Mouse (Mus musculus) heart, postnatal 0 days (tissue): Measurements from ENCODE around the gene Osbpl6. TPM values are rescaled to one million over a fixed set of nuclear protein-coding genes. Genes with fewer than 3 reads are reported as not detected.

Experiments used
- ATAC-seq: fragments of 200-750 bp; cut with Nextera tagmentation; 2 replicates; pipeline ENCODE4 v1.8.0; 2017; ENCODE audit warnings: low read depth, moderate number of reproducible peaks, moderate library complexity; ENCODE audit not compliant: insufficient read depth
- DNase-seq: peaks from one replicate; pipeline ENCODE4 v3.0.0-alpha.2; 2016; ENCODE audit warnings: low spot score
- H3K27ac ChIP-seq: fragments of 300-500 bp; sonication (generic); 2 replicates; pipeline ENCODE4 v1.5.1; 2014; ENCODE audit warnings: low read depth, mild to moderate bottlenecking
- H3K27me3 ChIP-seq: fragments of 300-500 bp; sonication (generic); 2 replicates; pipeline ENCODE4 v1.6.1; 2014; ENCODE audit warnings: low read length, mixed read lengths; ENCODE audit not compliant: control insufficient read depth, insufficient read depth
- H3K36me3 ChIP-seq: fragments of 300-500 bp; sonication (generic); replicated peaks from 2 replicates; pipeline ENCODE4 v1.6.1; 2014; ENCODE audit warnings: low read length, mixed read lengths; ENCODE audit not compliant: control insufficient read depth, insufficient read depth
- H3K4me1 ChIP-seq: fragments of 300-500 bp; sonication (generic); 2 replicates; pipeline ENCODE4 v1.6.1; 2014; ENCODE audit warnings: antibody characterized with exemption; ENCODE audit not compliant: control insufficient read depth, insufficient read depth
- H3K4me2 ChIP-seq: fragments of 300-500 bp; sonication (generic); 2 replicates; pipeline ENCODE4 v1.6.1; 2014; ENCODE audit warnings: low read depth, mild to moderate bottlenecking, low read length, moderate library complexity
- H3K4me3 ChIP-seq: fragments of 300-500 bp; sonication (generic); 2 replicates; pipeline ENCODE4 v1.5.1; 2014; ENCODE audit warnings: low read depth, low read length
- H3K9ac ChIP-seq: fragments of 300-500 bp; sonication (generic); replicated peaks from 2 replicates; pipeline ENCODE4 v1.6.1; 2014; ENCODE audit warnings: low read depth, low read length, mixed read lengths
- H3K9me3 ChIP-seq: fragments of 300-500 bp; sonication (generic); replicated peaks from 2 replicates; pipeline ENCODE4 v1.6.1; 2016; ENCODE audit warnings: low read length; ENCODE audit not compliant: control insufficient read depth
- CTCF ChIP-seq: IDR thresholded peaks from 2 replicates; pipeline ENCODE4 v1.5.1; 2016; ENCODE audit warnings: antibody characterized with exemption, control low read depth, low read depth
- EP300 ChIP-seq: IDR thresholded peaks from 2 replicates; pipeline ENCODE4 v1.6.1; 2016; ENCODE audit warnings: antibody characterized with exemption, low read depth
- WGBS: fragments of 180-500 bp; shearing (Covaris S2); extraction: QIAGEN DNeasy Blood & Tissue Kit; methylation state at CpG from one replicate; pipeline ENCODE4 v1.1.7; 2014; 5-methylcytosine and 5-hydroxymethylcytosine counted together
- polyA plus RNA-seq: library from polyadenylated mRNA; unstranded; fragments of >200 nt; fragmentation: Nextera tagmentation; extraction: Ambion mirVana; gene quantifications from 2 replicates; pipeline ENCODE4 v1.2.1, GENCODE M21; 2015
- total RNA-seq: library from RNA; depleted of rRNA; stranded (reverse); fragments of >200 nt; gene quantifications from 2 replicates; pipeline ENCODE4 v1.2.3, GENCODE M21; 2014; ENCODE audit warnings: low replicate concordance

Gene Osbpl6
- total and polyA plus RNA-seq, 2 experiments from 2014 or later: 3.3 to 5.0 TPM

DNA sequence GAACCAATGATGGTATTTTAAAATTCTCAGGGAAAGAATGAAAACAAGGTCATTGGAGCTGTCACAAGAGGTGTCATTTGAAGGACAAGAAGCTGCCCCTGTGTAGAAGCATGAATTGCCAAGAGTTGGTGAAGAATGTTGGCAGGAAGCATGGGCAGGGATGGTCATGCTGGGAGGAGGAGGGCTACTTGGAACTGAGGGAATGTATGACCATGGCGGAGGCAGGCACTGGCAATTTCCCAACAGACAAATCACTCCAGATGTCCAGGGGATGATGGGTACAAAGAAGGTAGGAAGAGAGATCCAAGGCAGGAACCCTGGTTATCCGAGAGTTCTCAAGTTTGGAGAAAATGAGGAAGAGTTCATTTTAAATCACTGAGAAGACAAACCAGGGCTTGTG lies 3.7 kb downstream of the Osbpl6 start:
- H3K4me3 ChIP-seq: no peak overlapping the region
- no peak for DNase-seq

DNA sequence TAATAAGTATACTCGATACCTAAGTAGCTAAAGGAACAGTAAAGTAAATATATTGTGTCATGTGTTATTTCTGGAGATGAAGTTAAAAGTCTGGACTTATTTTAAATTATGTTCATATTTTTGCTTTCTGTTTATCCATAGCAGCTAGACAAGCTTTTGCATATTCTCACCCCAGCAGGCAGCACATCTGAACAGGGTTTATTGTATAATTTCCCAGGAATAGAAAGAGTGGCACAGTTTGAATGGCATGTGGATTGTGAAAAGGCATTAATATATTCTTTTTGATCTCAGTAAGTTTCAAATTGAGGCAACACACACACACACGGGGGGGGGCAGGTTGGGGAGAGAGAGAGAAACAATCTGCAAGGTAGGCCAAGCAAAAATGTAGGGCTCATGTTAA lies 6.6 kb downstream of the Osbpl6 start:
- Histone ChIP-seq H3K9ac (no peak overlapping the region), H3K36me3 (no peaks in the 10 kb centered on the region), H3K27me3 (no peaks in the 10 kb centered on the region), H3K4me2 (no peak overlapping the region), H3K4me3 (no peak overlapping the region), H3K4me1 (no peaks in the 10 kb centered on the region), H3K9me3 (no peaks in the 10 kb centered on the region), H3K27ac (no peak overlapping the region)
- WGBS: 68% methylated on average over 2 of the region's 2 CpGs
- DNase-seq (no peak), ATAC-seq (no peak)
- TF ChIP-seq CTCF (no peak), EP300 (no peak)

More for the DNA sequence above, 3.7 kb downstream of the Osbpl6 start:
- no peaks in the 10 kb centered on the region for H3K9me3 ChIP-seq
- no peaks in the 10 kb centered on the region for H3K4me1 ChIP-seq
- WGBS: 72% methylated on average over 2 of the region's 2 CpGs
- H3K36me3 ChIP-seq: no peaks in the 10 kb centered on the region
- H3K9ac ChIP-seq: no peak overlapping the region
- TF ChIP-seq CTCF (no peak), EP300 (no peak)
- no peak overlapping the region for H3K4me2 ChIP-seq
- peaks cover 12% of the 10 kb centered on the region; the same call in 1 of the 2 replicates for H3K27me3 ChIP-seq
- no peak for ATAC-seq
- H3K27ac ChIP-seq: no peak overlapping the region

DNA sequence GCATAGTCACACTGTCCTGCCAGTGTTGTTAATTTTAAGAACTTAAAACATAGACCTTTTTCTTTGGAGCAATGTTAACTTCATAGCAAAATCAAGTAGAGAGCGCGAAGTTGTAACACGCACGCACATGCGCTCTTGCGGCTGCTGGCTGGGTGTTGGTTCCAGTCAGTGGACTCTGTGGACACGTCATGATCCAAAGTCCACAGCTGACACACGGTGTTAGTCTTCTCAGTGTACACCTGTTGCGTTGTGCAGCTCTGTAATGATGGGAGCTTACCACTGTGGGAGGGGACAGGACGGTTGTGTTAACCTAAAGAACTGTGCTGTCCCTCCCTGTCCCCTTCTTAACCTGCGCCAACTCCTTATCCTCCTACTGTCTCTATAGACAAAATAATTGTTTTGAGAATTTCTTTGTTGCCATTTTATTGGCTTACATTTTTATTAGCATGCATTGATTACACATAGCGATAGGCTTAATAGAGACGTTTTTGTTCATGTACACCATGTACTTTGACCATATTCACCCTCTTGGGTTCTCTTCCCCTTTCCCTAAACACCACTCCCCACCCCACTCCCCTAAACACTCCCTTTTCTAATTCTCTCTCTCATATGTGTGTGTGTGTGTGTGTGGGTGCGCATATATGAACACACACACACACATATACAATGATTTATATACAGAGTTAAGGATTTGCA lies 11.3 kb downstream of the Osbpl6 start:
- H3K36me3 ChIP-seq: no peaks in the 10 kb centered on the region
- H3K4me2 ChIP-seq: no peak overlapping the region
- H3K4me3 ChIP-seq: no peak overlapping the region
- H3K27me3 ChIP-seq: no peaks in the 10 kb centered on the region
- TF ChIP-seq EP300 (no peak), CTCF (no peak)
- H3K4me1 ChIP-seq: no peaks in the 10 kb centered on the region
- DNase-seq (no peak), ATAC-seq (no peak)
- H3K9ac ChIP-seq: no peak overlapping the region
- H3K9me3 ChIP-seq: no peaks in the 10 kb centered on the region
- H3K27ac ChIP-seq: no peak overlapping the region
- 90% methylated on average over 14 of the region's 14 CpGs for WGBS

DNA sequence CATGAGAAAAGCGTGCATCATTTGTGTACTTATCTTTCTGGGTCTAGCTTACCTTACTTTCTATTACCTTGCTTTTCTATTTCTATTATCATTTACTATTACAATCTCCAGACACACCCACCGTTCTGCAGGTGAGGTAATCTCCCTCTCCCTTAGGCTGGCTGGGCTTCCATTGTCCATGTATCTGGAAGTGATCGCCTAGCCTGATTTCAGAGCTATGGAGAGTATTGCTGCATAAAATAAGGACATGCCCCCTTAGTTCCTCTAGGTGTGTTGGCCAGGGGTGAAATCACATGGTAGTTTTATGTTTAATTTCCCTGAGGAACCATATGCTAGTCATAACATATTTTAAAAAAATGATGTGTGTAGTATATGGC lies 11.8 kb downstream of the Osbpl6 start:
- DNase-seq (no peak), ATAC-seq (no peak)
- H3K4me1 ChIP-seq: no peaks in the 10 kb centered on the region
- no peaks in the 10 kb centered on the region for H3K36me3 ChIP-seq
- no peak for TF ChIP-seq CTCF
- no peak for TF ChIP-seq EP300
- 83% methylated on average over 3 of the region's 3 CpGs for WGBS
- H3K4me2 ChIP-seq: no peak overlapping the region
- H3K27ac ChIP-seq: no peak overlapping the region
- no peak overlapping the region for H3K9ac ChIP-seq
- H3K4me3 ChIP-seq: no peak overlapping the region
- no peaks in the 10 kb centered on the region for H3K27me3 ChIP-seq
- H3K9me3 ChIP-seq: no peaks in the 10 kb centered on the region

- Histone ChIP-seq H3K36me3 (no peaks in the 10 kb centered on the region), H3K9ac (no peak overlapping the region), H3K4me3 (no peak overlapping the region), H3K4me2 (no peak overlapping the region), H3K27me3 (no peaks in the 10 kb centered on the region), H3K27ac (no peak overlapping the region), H3K4me1 (no peaks in the 10 kb centered on the region), H3K9me3 (no peaks in the 10 kb centered on the region)
- ATAC-seq (no peak), DNase-seq (no peak)
- TF ChIP-seq CTCF (no peak), EP300 (no peak)
- 75% methylated on average over 6 of the region's 6 CpGs for WGBS
Measured at GRCm38 (mm10) chr2:76421411-76421924, 15.2 kb downstream of the Osbpl6 start.

- H3K4me1 ChIP-seq: no peaks in the 10 kb centered on the region
- WGBS: 61% methylated on average over 3 of the region's 3 CpGs
- H3K27me3 ChIP-seq: no peaks in the 10 kb centered on the region
- ATAC-seq (no peak), DNase-seq (no peak)
- no peak overlapping the region for H3K9ac ChIP-seq
- H3K27ac ChIP-seq: no peak overlapping the region
- TF ChIP-seq EP300: no peak
- no peak for TF ChIP-seq CTCF
- H3K9me3 ChIP-seq: no peaks in the 10 kb centered on the region
- H3K36me3 ChIP-seq: no peaks in the 10 kb centered on the region
- H3K4me3 ChIP-seq: no peak overlapping the region
- H3K4me2 ChIP-seq: no peak overlapping the region
Measured at GRCm38 (mm10) chr2:76426816-76427215, 20.5 kb downstream of the Osbpl6 start.
